Mouse (Mus musculus): Measurements from ENCODE around the gene Ly6g6f. TPM values are rescaled to one million over a fixed set of nuclear protein-coding genes. Genes with fewer than 3 reads are reported as not detected.

The Ly6g6f gene
- polyA plus RNA-seq, 1 experiment, result 3.8 TPM

GRCm38 (mm10) chr17:35047688-35048087 lies 37.7 kb downstream of the Ly6g6f start:
- WGBS, result 16% methylated on average over 1 of the region's 1 CpGs
- Histone ChIP-seq H3K4me3 (ENCODE audit: low read depth, low read length) (peak overlapping the region; percentile 27; the same call in 1 of the 2 replicates), H3K27ac (ENCODE audit: insufficient read depth, low read depth, low read length) (peak overlapping the region; percentile 97), H3K4me1 (ENCODE audit: control insufficient read depth, insufficient read depth, insufficient read length, low read length) (peaks cover 29% of the 10 kb centered on the region), H3K36me3 (ENCODE audit: control insufficient read depth, insufficient read depth, low read length) (peaks cover 7% of the 10 kb centered on the region), H3K27me3 (ENCODE audit: control insufficient read depth, insufficient read depth, low read length) (no peaks in the 10 kb centered on the region)
- no peak for TF ChIP-seq CTCF (IDR thresholded peaks at IDR 0.05; ENCODE audit: extremely low read depth, insufficient read length, insufficient replicate concordance, low read depth, low read length)
- TF ChIP-seq POLR2A (IDR thresholded peaks at IDR 0.05; ENCODE audit: low read depth, low read length), result no peak; the same call in 1 of the 2 replicates

- TF ChIP-seq CTCF (IDR thresholded peaks at IDR 0.05; ENCODE audit: extremely low read depth, insufficient read length, insufficient replicate concordance, low read depth, low read length) (no peak), POLR2A (IDR thresholded peaks at IDR 0.05; ENCODE audit: low read depth, low read length) (no peak; the same call in 1 of the 2 replicates)
- peak within 1 kb of the TSS; percentile 65 for H3K4me3 ChIP-seq (ENCODE audit: low read depth, low read length)
- no peaks in the 10 kb centered on the region for H3K27me3 ChIP-seq (ENCODE audit: control insufficient read depth, insufficient read depth, low read length)
- peak within 1 kb of the TSS; percentile 97 for H3K27ac ChIP-seq (ENCODE audit: insufficient read depth, low read depth, low read length)
- H3K36me3 ChIP-seq (ENCODE audit: control insufficient read depth, insufficient read depth, low read length), result no peaks in the 10 kb centered on the region
- H3K4me1 ChIP-seq (ENCODE audit: control insufficient read depth, insufficient read depth, insufficient read length, low read length), result peaks cover 22% of the 10 kb centered on the region
- WGBS, result under 1% methylated on average over 33 of the region's 33 CpGs
Observed at GRCm38 (mm10) chr17:35046681-35047455, 38.5 kb downstream of the Ly6g6f start, which contains the start of gene Msh5. Gene Msh5 (minus strand): TSS chr17:35046745.

GRCm38 (mm10) chr17:35045807-35046680 lies 39.4 kb downstream of the Ly6g6f start:
- no peak for TF ChIP-seq CTCF (IDR thresholded peaks at IDR 0.05; ENCODE audit: extremely low read depth, insufficient read length, insufficient replicate concordance, low read depth, low read length)
- peak; percentile 51; the same call in 1 of the 2 replicates for TF ChIP-seq POLR2A (IDR thresholded peaks at IDR 0.05; ENCODE audit: low read depth, low read length)
- Histone ChIP-seq H3K27ac (ENCODE audit: insufficient read depth, low read depth, low read length) (peak overlapping the region; percentile 26; the same call in 1 of the 2 replicates), H3K4me1 (ENCODE audit: control insufficient read depth, insufficient read depth, insufficient read length, low read length) (peaks cover 21% of the 10 kb centered on the region), H3K27me3 (ENCODE audit: control insufficient read depth, insufficient read depth, low read length) (no peaks in the 10 kb centered on the region), H3K4me3 (ENCODE audit: low read depth, low read length) (peak overlapping the region; percentile 65), H3K36me3 (ENCODE audit: control insufficient read depth, insufficient read depth, low read length) (no peaks in the 10 kb centered on the region)
- WGBS, result 4% methylated on average over 48 of the region's 48 CpGs

GRCm38 (mm10) chr17:35044904-35045806 lies 40.3 kb downstream of the Ly6g6f start:
- TF ChIP-seq CTCF (IDR thresholded peaks at IDR 0.05; ENCODE audit: extremely low read depth, insufficient read length, insufficient replicate concordance, low read depth, low read length), result no peak
- no peak for TF ChIP-seq POLR2A (IDR thresholded peaks at IDR 0.05; ENCODE audit: low read depth, low read length)
- no peak overlapping the region for H3K4me3 ChIP-seq (ENCODE audit: low read depth, low read length)
- peak overlapping the region; percentile 7; the same call in 1 of the 2 replicates for H3K27ac ChIP-seq (ENCODE audit: insufficient read depth, low read depth, low read length)
- H3K4me1 ChIP-seq (ENCODE audit: control insufficient read depth, insufficient read depth, insufficient read length, low read length), result peaks cover 21% of the 10 kb centered on the region
- H3K36me3 ChIP-seq (ENCODE audit: control insufficient read depth, insufficient read depth, low read length), result no peaks in the 10 kb centered on the region
- H3K27me3 ChIP-seq (ENCODE audit: control insufficient read depth, insufficient read depth, low read length), result no peaks in the 10 kb centered on the region
- WGBS, result 61% methylated on average over 7 of the region's 7 CpGs

GRCm38 (mm10) chr17:35043794-35044193 lies 41.6 kb downstream of the Ly6g6f start:
- no peak overlapping the region for H3K27ac ChIP-seq (ENCODE audit: insufficient read depth, low read depth, low read length)
- no peaks in the 10 kb centered on the region for H3K27me3 ChIP-seq (ENCODE audit: control insufficient read depth, insufficient read depth, low read length)
- H3K36me3 ChIP-seq (ENCODE audit: control insufficient read depth, insufficient read depth, low read length), result no peaks in the 10 kb centered on the region
- H3K4me1 ChIP-seq (ENCODE audit: control insufficient read depth, insufficient read depth, insufficient read length, low read length), result peaks cover 15% of the 10 kb centered on the region
- no peak overlapping the region for H3K4me3 ChIP-seq (ENCODE audit: low read depth, low read length)
- TF ChIP-seq CTCF (IDR thresholded peaks at IDR 0.05; ENCODE audit: extremely low read depth, insufficient read length, insufficient replicate concordance, low read depth, low read length) (no peak), POLR2A (IDR thresholded peaks at IDR 0.05; ENCODE audit: low read depth, low read length) (no peak)
- WGBS, result 77% methylated on average over 4 of the region's 4 CpGs

- no peak for TF ChIP-seq CTCF (IDR thresholded peaks at IDR 0.05; ENCODE audit: extremely low read depth, insufficient read length, insufficient replicate concordance, low read depth, low read length)
- TF ChIP-seq POLR2A (IDR thresholded peaks at IDR 0.05; ENCODE audit: low read depth, low read length), result no peak
- Histone ChIP-seq H3K36me3 (ENCODE audit: control insufficient read depth, insufficient read depth, low read length) (no peaks in the 10 kb centered on the region), H3K27ac (ENCODE audit: insufficient read depth, low read depth, low read length) (no peak overlapping the region), H3K4me3 (ENCODE audit: low read depth, low read length) (no peak overlapping the region), H3K4me1 (ENCODE audit: control insufficient read depth, insufficient read depth, insufficient read length, low read length) (no peaks in the 10 kb centered on the region), H3K27me3 (ENCODE audit: control insufficient read depth, insufficient read depth, low read length) (no peaks in the 10 kb centered on the region)
- 89% methylated on average over 11 of the region's 11 CpGs for WGBS
Observed at GRCm38 (mm10) chr17:35039121-35039873, 46.1 kb downstream of the Ly6g6f start.

Measured in small intestine, adult 2 months (tissue).